ENCODE assay signal across 8 mouse cellular contexts in the genomic region with DNA sequence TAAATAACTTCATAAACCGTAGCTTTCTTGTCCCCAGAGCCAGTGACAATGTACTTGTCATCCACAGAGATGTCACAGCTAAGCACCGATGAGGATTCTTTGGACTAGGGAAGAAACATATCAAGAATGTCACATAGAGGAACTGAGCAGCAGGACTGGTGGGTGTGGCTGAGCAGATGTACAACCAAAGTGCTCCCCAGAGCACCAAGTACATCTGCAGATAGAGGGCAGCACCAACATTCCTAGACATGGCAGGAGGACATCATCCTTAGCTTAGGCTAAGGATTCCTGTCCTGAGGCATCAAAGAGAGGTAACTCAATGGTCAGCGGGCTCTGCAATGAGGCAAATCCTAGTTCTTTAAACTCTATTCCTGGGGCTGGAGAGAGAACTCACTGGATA.
DNase-seq lines count a peak whose midpoint lies in the region; TF ChIP-seq lines count a peak whose summit lies in the region.

No protein-coding gene starts in this region.

- peaks cover 4% of the 10 kb centered on the region for H3K36me3 ChIP-seq in heart, adult 2 months (ENCODE audit: control insufficient read depth, insufficient read depth, low read length)
- peaks cover 55% of the 10 kb centered on the region for H3K36me3 ChIP-seq in heart, embryonic 10.5 days
- peaks cover 3% of the 10 kb centered on the region; the same call in 1 of the 2 replicates for H3K36me3 ChIP-seq in kidney, adult 2 months (ENCODE audit: control insufficient read depth, insufficient read depth, low read length)

- H3K4me3 ChIP-seq in heart, adult 2 months, result no peak overlapping the region
- no peak overlapping the region for H3K4me3 ChIP-seq in heart, embryonic 10.5 days
- H3K4me3 ChIP-seq in kidney, adult 2 months (ENCODE audit: insufficient read depth, low read depth, low read length), result no peak overlapping the region

- H3K27me3 ChIP-seq in heart, adult 2 months (ENCODE audit: control insufficient read depth, insufficient read depth, low read length), result no peaks in the 10 kb centered on the region
- H3K27me3 ChIP-seq in heart, embryonic 10.5 days (ENCODE audit: insufficient read depth, poor library complexity, severe bottlenecking), result no peaks in the 10 kb centered on the region
- no peaks in the 10 kb centered on the region for H3K27me3 ChIP-seq in kidney, adult 2 months (replicated peaks; ENCODE audit: control insufficient read depth, insufficient read depth, low read length)

- peak; percentile 61 for TF ChIP-seq CTCF in heart, adult 2 months (IDR thresholded peaks at IDR 0.05)
- peak; percentile 62 for TF ChIP-seq CTCF in kidney, adult 2 months (conservative IDR thresholded peaks at IDR 0.05; ENCODE audit: insufficient read depth, insufficient read length, low read depth, low read length)

- WGBS in heart, adult 2 months, result 89% methylated on average over 3 of the region's 3 CpGs
- WGBS in heart, embryonic 10.5 days, result 93% methylated on average over 3 of the region's 3 CpGs
- 82% methylated on average over 3 of the region's 3 CpGs for WGBS in kidney, adult 2 months

- no peaks in the 10 kb centered on the region for H3K79me2 ChIP-seq in heart, adult 2 months (replicated peaks; ENCODE audit: control insufficient read depth, insufficient read depth, low read length)

- H3K9me3 ChIP-seq in heart, embryonic 10.5 days, result no peaks in the 10 kb centered on the region

- H3K9ac ChIP-seq in heart, adult 2 months (ENCODE audit: low read depth, low read length), result no peak overlapping the region

- intact Hi-C loops in heart, adult 2 months (cut with DNase I), result loop anchor here (10.0 kb wide), 1 partner anchor 245 kb away; no protein-coding TSS in a partner anchor
- intact Hi-C loops in gastrocnemius, postnatal 14 days (cut with DNase I; ENCODE audit: low total_unique reads), result no loop called here

- H3K27ac ChIP-seq in heart, adult 2 months, result no peak overlapping the region
- H3K27ac ChIP-seq in heart, embryonic 10.5 days, result no peak overlapping the region
- no peak overlapping the region for H3K27ac ChIP-seq in kidney, adult 2 months (ENCODE audit: insufficient read depth, low read depth, low read length)

- no peaks in the 10 kb centered on the region for H3K4me1 ChIP-seq in heart, adult 2 months (ENCODE audit: control insufficient read depth, insufficient read depth, low read length)
- no peaks in the 10 kb centered on the region for H3K4me1 ChIP-seq in heart, embryonic 10.5 days
- H3K4me1 ChIP-seq in kidney, adult 2 months (ENCODE audit: control insufficient read depth, insufficient read depth, low read length), result no peaks in the 10 kb centered on the region

- peak in 1 of 2 experiments; percentile 10 for DNase-seq in heart, adult 2 months
- DNase-seq in heart, embryonic 10.5 days (ENCODE audit: low spot score), result no peak
- DNase-seq in ES-CJ7 (ENCODE audit: low read depth, low spot score), result peak; percentile 71
- DNase-seq in kidney, adult 2 months, result peak; percentile 33
- peak; percentile 38 for DNase-seq in naive thymus-derived CD4-positive, alpha-beta T cell, adult 2 months (ENCODE audit: low read depth)
- DNase-seq in gastrocnemius, postnatal 14 days, result no peak
- no peak for DNase-seq in layer of hippocampus, postnatal 36 days
- no peak for DNase-seq in layer of hippocampus, adult 8-10 months (ENCODE audit: low spot score in 2 of 2)

- TF ChIP-seq POLR2A in heart, adult 2 months (IDR thresholded peaks at IDR 0.05; ENCODE audit: insufficient read depth, low read depth, low read length), result no peak
- TF ChIP-seq POLR2A in kidney, adult 2 months (IDR thresholded peaks at IDR 0.05; ENCODE audit: low read depth, low read length), result no peak

- TF ChIP-seq EP300 in heart, adult 2 months (IDR thresholded peaks at IDR 0.05; ENCODE audit: insufficient read depth, low read depth, low read length), result no peak

Comparison
In these comparisons a context has a peak if more than half of its experiments do, and no peak if none do; other contexts are left out.
1. DNase-seq: peak in ES-CJ7 (single experiment), kidney, adult 2 months (single experiment) and naive thymus-derived CD4-positive, alpha-beta T cell, adult 2 months (single experiment); none in heart, embryonic 10.5 days (single experiment), gastrocnemius, postnatal 14 days (single experiment), layer of hippocampus, postnatal 36 days (0 of 2) and layer of hippocampus, adult 8-10 months (0 of 2).